ENCODE assay signal across 22 mouse cellular contexts in the genomic region with DNA sequence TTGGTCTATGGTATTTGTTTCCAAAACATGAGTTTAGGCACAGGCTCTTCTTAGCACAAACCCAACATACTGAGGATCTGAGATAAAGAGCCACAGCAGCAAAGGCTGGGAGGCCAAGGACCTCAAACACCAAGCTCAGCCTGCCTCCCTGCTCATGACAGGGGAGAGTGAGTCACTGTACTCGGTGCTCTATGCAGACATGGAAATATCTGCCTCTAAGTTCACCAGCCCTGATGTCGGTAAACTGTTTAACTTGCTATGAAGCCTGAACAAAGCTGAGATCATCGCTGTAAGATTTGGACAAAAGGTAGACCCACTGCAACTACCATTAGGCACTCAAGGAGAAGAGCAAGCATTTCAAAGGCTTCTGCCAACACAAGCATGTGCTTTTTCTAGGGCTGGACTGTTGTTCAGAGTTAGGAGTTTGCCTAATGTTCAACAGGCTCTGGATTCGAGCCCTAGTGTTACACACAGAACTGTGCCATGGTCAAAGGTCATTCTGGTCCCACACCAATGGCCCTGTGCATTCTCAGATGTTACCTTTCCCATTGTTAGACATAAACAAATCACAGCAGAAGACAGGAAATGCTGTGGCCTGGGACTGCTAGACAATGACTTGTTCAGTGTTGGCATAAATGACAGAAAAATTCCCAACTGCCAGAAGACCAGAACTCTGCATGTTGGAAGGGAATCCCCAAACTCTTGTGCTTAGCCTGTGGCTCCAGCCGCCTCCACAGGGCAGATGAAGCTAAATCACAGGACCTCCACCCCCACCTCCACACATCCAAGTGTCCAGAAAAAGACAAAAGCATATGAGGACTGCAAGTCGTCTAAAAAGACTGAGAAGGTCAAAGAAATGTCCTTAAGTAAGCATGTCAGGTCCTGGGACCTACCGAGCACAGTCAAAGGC. TPM values are rescaled to one million over a fixed set of nuclear protein-coding genes. Genes with fewer than 3 reads are reported as not detected.
A peak's percentile ranks its signal among the peaks of the same experiment; 100 is the strongest.
DNase-seq lines count a peak whose midpoint lies in the region; ATAC-seq and TF ChIP-seq lines count a peak whose summit lies in the region.
"Had no signal": no experiment of that assay in that cellular context is flagged by ENCODE, and none has a peak within 500 bp of the region (broad histone marks: within the 10 kb centered on the region; RNA-seq: fewer than 3 reads in every experiment).

No protein-coding gene starts in this region.

- TF ChIP-seq POLR2A in myocyte (IDR thresholded peaks at IDR 0.05; ENCODE audit: insufficient read length, low read depth), result no peak

- 0 out of 2 replicates have a peak, but pooled peaks cover 5% of the 10 kb centered on the region for H3K4me1 ChIP-seq in kidney, embryonic 14.5 days (ENCODE audit: control insufficient read depth, insufficient read depth, low read length)

- no peak overlapping the region for H3K4me3 ChIP-seq in kidney, embryonic 14.5 days (ENCODE audit: low read length)
- H3K4me3 ChIP-seq in myocyte, result no peak overlapping the region
- H3K4me3 ChIP-seq: embryonic facial prominence, embryonic 12.5 days; erythroblast, embryonic 14.5 days; intestine, embryonic 15.5 days; limb, embryonic 12.5 days; liver, embryonic 15.5 days; midbrain, embryonic 15.5 days; stomach, embryonic 15.5 days had no signal

- intact Hi-C loops in heart, postnatal 36 days (cut with DNase I), result loop anchor here (5.0 kb wide), 2 partner anchors 43 to 52 kb away; no protein-coding TSS in a partner anchor

- H3K9me3 ChIP-seq in kidney, embryonic 14.5 days (ENCODE audit: control insufficient read depth, low read length), result peaks cover 2% of the 10 kb centered on the region; the same call in 1 of the 2 replicates
- H3K9me3 ChIP-seq: intestine, embryonic 15.5 days; liver, embryonic 15.5 days; midbrain, embryonic 15.5 days; stomach, embryonic 15.5 days had no signal

- no peaks in the 10 kb centered on the region for H3K36me3 ChIP-seq in kidney, embryonic 14.5 days (ENCODE audit: control insufficient read depth, insufficient read depth, low read length)
- H3K36me3 ChIP-seq in myocyte (ENCODE audit: control insufficient read depth, insufficient read depth), result no peaks in the 10 kb centered on the region
- H3K36me3 ChIP-seq: embryonic facial prominence, embryonic 12.5 days; intestine, embryonic 15.5 days; limb, embryonic 12.5 days; liver, embryonic 15.5 days; midbrain, embryonic 15.5 days; stomach, embryonic 15.5 days had no signal

- ATAC-seq in kidney, embryonic 14.5 days (ENCODE audit: low FRiP score, low TSS enrichment), result no peak
- ATAC-seq: forebrain, embryonic 14.5 days; intestine, embryonic 15.5 days; midbrain, embryonic 15.5 days; Patski had no signal

- H3K79me2 ChIP-seq in myocyte (ENCODE audit: control insufficient read depth, insufficient read depth), result no peaks in the 10 kb centered on the region

- H3K9ac ChIP-seq in kidney, embryonic 14.5 days (ENCODE audit: low read depth, low read length), result no peak overlapping the region
- H3K9ac ChIP-seq: embryonic facial prominence, embryonic 12.5 days; hindbrain, embryonic 14.5 days; intestine, embryonic 15.5 days; limb, embryonic 12.5 days; liver, embryonic 15.5 days; midbrain, embryonic 15.5 days; stomach, embryonic 15.5 days had no signal

- H3K27ac ChIP-seq in kidney, embryonic 14.5 days (ENCODE audit: low read depth, low read length), result no peak overlapping the region
- H3K27ac ChIP-seq: embryonic facial prominence, embryonic 12.5 days; hindbrain, embryonic 14.5 days; intestine, embryonic 15.5 days; limb, embryonic 12.5 days; liver, embryonic 15.5 days; midbrain, embryonic 15.5 days; stomach, embryonic 15.5 days had no signal

- H3ac ChIP-seq in myocyte (ENCODE audit: control insufficient read depth, insufficient read length), result no peak overlapping the region

- H3K4me2 ChIP-seq in kidney, embryonic 14.5 days (replicated peaks; ENCODE audit: low read depth, low read length), result no peak overlapping the region
- H3K4me2 ChIP-seq in myocyte (ENCODE audit: low read depth), result peak overlapping the region; percentile 10
- H3K4me2 ChIP-seq: embryonic facial prominence, embryonic 12.5 days; hindbrain, embryonic 14.5 days; intestine, embryonic 15.5 days; limb, embryonic 12.5 days; liver, embryonic 15.5 days; midbrain, embryonic 15.5 days; stomach, embryonic 15.5 days had no signal

- H3K27me3 ChIP-seq in kidney, embryonic 14.5 days (ENCODE audit: control insufficient read depth, insufficient read depth, low read length), result no peaks in the 10 kb centered on the region
- H3K27me3 ChIP-seq in myocyte (ENCODE audit: control insufficient read depth, insufficient read depth, insufficient read length), result no peaks in the 10 kb centered on the region
- H3K27me3 ChIP-seq: embryonic facial prominence, embryonic 12.5 days; intestine, embryonic 15.5 days; limb, embryonic 12.5 days; midbrain, embryonic 15.5 days; Patski; stomach, embryonic 15.5 days had no signal

- DNase-seq in heart, adult 11 months, result peak; percentile 87
- no peak for DNase-seq in heart, postnatal 36 days
- DNase-seq in kidney, adult 8-10 months, result peak; percentile 22 to 53
- peak; percentile 22 for DNase-seq in testis, postnatal 10 days (ENCODE audit: low spot score)
- DNase-seq in testis, postnatal 14 days (ENCODE audit: low spot score), result no peak
- no peak for DNase-seq in frontal cortex, postnatal 14 days (ENCODE audit: low spot score in 2 of 2)
- DNase-seq: cerebellum, postnatal 10 days; gastrocnemius, postnatal 14 days; lung, postnatal 14 days; right cerebral cortex, postnatal 14 days had no signal

- WGBS in kidney, embryonic 14.5 days, result 80% methylated on average over 7 of the region's 7 CpGs

TF ChIP-seq in myocyte, 11 proteins besides CTCF, POLR2A, EP300 and RAD21:
- TF ChIP-seq TCF3 (IDR thresholded peaks at IDR 0.05; ENCODE audit: insufficient read length, low read depth), result no peak
- TF ChIP-seq POLR2AphosphoS2 (IDR thresholded peaks at IDR 0.05; ENCODE audit: insufficient read length, low read depth), result no peak
- TF ChIP-seq MYOD1 (IDR thresholded peaks at IDR 0.05; ENCODE audit: control insufficient read depth in 1 of 3, insufficient read length in 2 of 3, low read depth in 2 of 3), result no peak
- TF ChIP-seq USF1 (IDR thresholded peaks at IDR 0.05; ENCODE audit: low read depth), result no peak
- TF ChIP-seq TCF12 (IDR thresholded peaks at IDR 0.05; ENCODE audit: insufficient read depth, poor library complexity, severe bottlenecking), result no peak
- no peak for TF ChIP-seq CEBPB (IDR thresholded peaks at IDR 0.05; ENCODE audit: insufficient read depth, poor library complexity, severe bottlenecking)
- TF ChIP-seq MYOG (IDR thresholded peaks at IDR 0.05; ENCODE audit: control insufficient read depth in 1 of 3, insufficient read depth in 1 of 3, insufficient read length in 2 of 3, low read depth in 2 of 3), result no peak
- TF ChIP-seq E2F4 (IDR thresholded peaks at IDR 0.05; ENCODE audit: insufficient read depth), result no peak
- no peak for TF ChIP-seq MAX (IDR thresholded peaks at IDR 0.05; ENCODE audit: low read depth)
- no peak for TF ChIP-seq SRF (IDR thresholded peaks at IDR 0.05; ENCODE audit: control insufficient read depth, insufficient read length, low read depth)
- no peak for TF ChIP-seq REST (IDR thresholded peaks at IDR 0.05; ENCODE audit: insufficient read depth, insufficient read length)

RNA-seq across cellular contexts. Expression of gene Insig1, which starts 31.2 kb away (rescaled TPM):
- 10 to 100 TPM; 18.8 to 21.2 TPM for total RNA-seq in heart, postnatal 36 days (2021)
- 40.9 and 68.4 TPM in 2 replicates for polyA plus RNA-seq in kidney, embryonic 14.5 days (2014; fragmentation: Nextera tagmentation; extraction: Ambion mirVana)
- 67.4 TPM for polyA plus RNA-seq in myocyte (2012; fragmentation: generic; extraction: Trizol)

Comparison
In these comparisons a context has a peak if more than half of its experiments do, and no peak if none do; other contexts are left out.
1. DNase-seq: peak in heart, adult 11 months (single experiment), kidney, adult 8-10 months (2 of 2) and testis, postnatal 10 days (single experiment); none in heart, postnatal 36 days (0 of 2), testis, postnatal 14 days (single experiment) and frontal cortex, postnatal 14 days (0 of 2).